Mouse (Mus musculus): ENCODE data around the gene Nipa1. TPM values are rescaled to one million over a fixed set of nuclear protein-coding genes. Genes with fewer than 3 reads are reported as not detected.

The Nipa1 gene
- total and polyA plus RNA-seq, 3 experiments = 0.38 to 1.0 (median 0.96) TPM

GRCm38 (mm10) chr7:55974429-55974828 is 45.3 kb downstream of the Nipa1 start:
- DNase-seq (ENCODE audit: extremely low read depth) = no peak
- peaks cover 0 to 3% of the 10 kb centered on the region in 2 experiments for H3K36me3 ChIP-seq (replicated peaks in 1 of 2; ENCODE audit: control insufficient read depth in 1 of 2, insufficient read depth in 1 of 2, low read length in 1 of 2)
- no peaks in the 10 kb centered on the region for H3K79me2 ChIP-seq (replicated peaks; ENCODE audit: control insufficient read depth, extremely low read depth, insufficient read depth, poor library complexity, severe bottlenecking)
- dilution Hi-C loops (cut with MboI; ENCODE audit: extremely low pct_ligation_motif_present, extremely low pct_unique_long_range_greater_than_20kb, low sequenced_read_pairs) = no loop called here
- H3K9me3 ChIP-seq (replicated peaks; ENCODE audit: low read length) = peaks cover 3% of the 10 kb centered on the region
- H3K4me3 ChIP-seq (replicated peaks in 1 of 3; ENCODE audit: low read depth in 2 of 3, low read length in 2 of 3, poor library complexity in 1 of 3) = no peak overlapping the region
- no peak overlapping the region for H3K9ac ChIP-seq (ENCODE audit: insufficient read depth, low read depth)
- no peak overlapping the region for H3K4me2 ChIP-seq (ENCODE audit: insufficient read depth, low read depth, poor library complexity, severe bottlenecking)
- TF ChIP-seq HCFC1 (IDR thresholded peaks at IDR 0.05; ENCODE audit: low read depth, low read length) (no peak), EP300 (IDR thresholded peaks at IDR 0.05; ENCODE audit: low read length) (no peak), MAFK (IDR thresholded peaks at IDR 0.05; ENCODE audit: insufficient replicate concordance, low read length) (no peak), CTCF (conservative IDR thresholded peaks at IDR 0.05 in 1 of 2, IDR thresholded peaks at IDR 0.05 in 1 of 2; ENCODE audit: low read depth in 2 of 2, low read length in 2 of 2) (peak in 1 of 2 experiments; percentile 38; a peak in 2 of 4 replicates), RAD21 (IDR thresholded peaks at IDR 0.05; ENCODE audit: low read depth, low read length) (peak; percentile 36), IRF4 (IDR thresholded peaks at IDR 0.05; ENCODE audit: low read depth, low read length) (no peak), ZMIZ1 (IDR thresholded peaks at IDR 0.05; ENCODE audit: low read depth, low read length) (no peak), USF1 (IDR thresholded peaks at IDR 0.05; ENCODE audit: low read depth, low read length) (no peak), MEF2A (IDR thresholded peaks at IDR 0.05; ENCODE audit: borderline replicate concordance, low read depth, low read length) (no peak), UBTF (IDR thresholded peaks at IDR 0.05; ENCODE audit: low read depth, low read length) (no peak), MAX (IDR thresholded peaks at IDR 0.05; ENCODE audit: low read length) (no peak), SMC3 (IDR thresholded peaks at IDR 0.05; ENCODE audit: low read depth, low read length) (peak; percentile 2; the same call in 1 of the 2 replicates), TBP (conservative IDR thresholded peaks at IDR 0.05; ENCODE audit: low read depth, low read length) (no peak), NRF1 (IDR thresholded peaks at IDR 0.05; ENCODE audit: low read depth, low read length) (no peak), GABPA (IDR thresholded peaks at IDR 0.05; ENCODE audit: insufficient replicate concordance, low read depth, low read length) (no peak)
- H3K27me3 ChIP-seq (replicated peaks) = no peaks in the 10 kb centered on the region
- no peak overlapping the region for H3K27ac ChIP-seq (ENCODE audit: insufficient read depth, low read depth)
- in situ Hi-C loops (cut with MboI; ENCODE audit: low pct_ligation_motif_present, low pct_unique_long_range_greater_than_20kb, low sequenced_read_pairs) = no loop called here
- H3K4me1 ChIP-seq (ENCODE audit: control insufficient read depth in 1 of 2, insufficient read depth in 2 of 2) = peaks cover 0 to under 1% of the 10 kb centered on the region in 2 experiments; a peak in 1 of 4 replicates

GRCm38 (mm10) chr7:55969415-55969814 is 50.3 kb downstream of the Nipa1 start:
- Histone ChIP-seq H3K9ac (ENCODE audit: insufficient read depth, low read depth) (peak overlapping the region; percentile 97), H3K36me3 (replicated peaks in 1 of 2; ENCODE audit: control insufficient read depth in 1 of 2, insufficient read depth in 1 of 2, low read length in 1 of 2) (no peaks in the 10 kb centered on the region), H3K4me2 (ENCODE audit: insufficient read depth, low read depth, poor library complexity, severe bottlenecking) (peak overlapping the region; percentile 79), H3K27me3 (replicated peaks) (no peaks in the 10 kb centered on the region), H3K4me1 (ENCODE audit: control insufficient read depth in 1 of 2, insufficient read depth in 2 of 2) (peaks cover 0 to 8% of the 10 kb centered on the region in 2 experiments; a peak in 2 of 4 replicates), H3K27ac (ENCODE audit: insufficient read depth, low read depth) (no peak overlapping the region), H3K9me3 (replicated peaks; ENCODE audit: low read length) (peaks cover 3% of the 10 kb centered on the region), H3K4me3 (replicated peaks in 1 of 3; ENCODE audit: low read depth in 2 of 3, low read length in 2 of 3, poor library complexity in 1 of 3) (no peak overlapping the region), H3K79me2 (replicated peaks; ENCODE audit: control insufficient read depth, extremely low read depth, insufficient read depth, poor library complexity, severe bottlenecking) (no peaks in the 10 kb centered on the region)
- dilution Hi-C loops (cut with MboI; ENCODE audit: extremely low pct_ligation_motif_present, extremely low pct_unique_long_range_greater_than_20kb, low sequenced_read_pairs) = no loop called here
- DNase-seq (ENCODE audit: extremely low read depth) = no peak
- in situ Hi-C loops (cut with MboI; ENCODE audit: low pct_ligation_motif_present, low pct_unique_long_range_greater_than_20kb, low sequenced_read_pairs) = no loop called here
- TF ChIP-seq BHLHE40 (IDR thresholded peaks at IDR 0.05; ENCODE audit: low read depth, low read length) (no peak), ZC3H11A (IDR thresholded peaks at IDR 0.05; ENCODE audit: low read depth, low read length) (no peak), E2F4 (IDR thresholded peaks at IDR 0.05; ENCODE audit: insufficient replicate concordance, low read depth, low read length) (no peak), ZMIZ1 (IDR thresholded peaks at IDR 0.05; ENCODE audit: low read depth, low read length) (no peak), EP300 (IDR thresholded peaks at IDR 0.05; ENCODE audit: low read length) (no peak), PAX5 (IDR thresholded peaks at IDR 0.05; ENCODE audit: low read length) (no peak), MAFK (IDR thresholded peaks at IDR 0.05; ENCODE audit: insufficient replicate concordance, low read length) (no peak), MEF2A (IDR thresholded peaks at IDR 0.05; ENCODE audit: borderline replicate concordance, low read depth, low read length) (no peak), KAT2A (IDR thresholded peaks at IDR 0.05; ENCODE audit: insufficient replicate concordance, low read length) (no peak), ELF1 (IDR thresholded peaks at IDR 0.05; ENCODE audit: low read depth, low read length) (no peak), GABPA (IDR thresholded peaks at IDR 0.05; ENCODE audit: insufficient replicate concordance, low read depth, low read length) (no peak)
